Mouse (Mus musculus): Measurements from ENCODE around the gene A830031A19Rik.

Gene A830031A19Rik

DNA sequence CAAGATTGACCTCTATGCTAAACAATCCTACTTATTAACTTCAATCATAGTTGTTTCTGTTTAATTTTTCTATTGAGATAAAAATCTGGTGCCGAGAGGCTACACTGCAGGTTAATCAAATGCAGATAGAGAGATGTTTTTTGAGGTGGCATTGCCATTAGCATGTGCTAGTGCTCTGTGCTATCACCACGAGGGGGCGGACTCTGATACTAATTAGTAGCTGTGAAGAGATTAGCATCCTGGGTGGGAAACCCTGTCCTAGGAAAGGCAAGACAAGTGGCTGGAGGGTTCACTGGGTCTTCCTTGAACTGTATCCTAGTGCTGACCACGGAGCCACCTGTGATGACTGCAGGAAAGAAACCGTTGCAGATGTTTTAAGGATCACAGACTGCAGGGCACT is 66.6 kb downstream of the A830031A19Rik start:
- no peak for DNase-seq

DNA sequence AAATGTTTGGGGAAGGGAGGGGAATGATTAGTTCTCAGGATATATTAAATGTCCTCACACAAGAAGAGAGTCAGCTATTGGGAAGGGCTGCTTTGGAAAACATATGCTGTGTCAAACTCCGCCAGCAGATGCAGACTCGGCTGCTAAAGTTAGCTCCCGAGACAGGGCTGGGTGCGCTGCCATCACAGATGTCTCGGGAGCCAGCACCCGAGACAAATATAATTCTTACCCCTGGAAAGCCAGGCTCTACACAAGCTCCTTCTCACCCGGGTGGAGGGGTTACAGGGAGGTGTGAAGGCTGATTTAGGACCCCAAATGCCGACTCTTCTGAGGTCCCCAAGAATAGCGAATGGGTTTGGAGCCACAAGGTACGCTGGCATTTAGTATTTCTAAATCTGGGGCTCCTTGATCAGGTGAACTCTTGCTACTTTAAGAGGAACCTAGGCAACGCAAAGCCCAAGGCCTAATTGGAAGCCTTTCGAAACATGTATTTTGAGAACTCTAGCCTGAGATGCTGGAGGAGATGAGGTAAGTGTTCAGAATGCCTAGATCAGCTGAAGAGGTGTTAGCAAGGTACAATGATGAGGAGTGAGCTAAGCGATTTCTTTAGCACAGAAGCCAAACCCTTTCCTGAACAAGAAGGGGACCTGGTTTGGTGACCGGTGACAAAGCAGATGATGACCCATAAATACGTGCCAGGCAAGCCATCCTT is 69.3 kb downstream of the A830031A19Rik start:
- DNase-seq = no peak

DNA sequence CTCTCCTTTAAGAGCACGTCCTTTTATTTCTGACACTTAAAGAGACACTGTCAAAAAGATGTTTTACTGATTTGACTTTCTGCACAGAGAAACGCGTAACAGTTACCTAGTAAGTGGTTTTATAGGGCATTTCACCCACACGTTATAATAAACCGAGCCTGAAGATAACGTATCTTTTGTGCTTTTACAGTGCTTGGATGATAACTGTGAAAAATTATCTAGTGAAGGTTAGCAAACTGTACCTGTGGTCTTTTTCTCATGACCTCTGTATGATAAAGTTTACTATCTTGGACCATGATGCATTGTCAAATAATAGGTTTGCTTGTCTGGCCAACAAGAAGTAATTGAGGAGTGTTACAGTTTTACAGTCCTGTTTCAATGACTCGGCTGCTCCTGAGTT is 74.2 kb downstream of the A830031A19Rik start:
- no peak for DNase-seq

All from thymus, adult 18-20 months (tissue).